Comparison of ENCODE assay signal across 18 mouse cellular contexts in genomic region chr4:98358034-98358809, GRCm38 (mm10).
"Had no signal": no experiment of that assay in that cellular context is flagged by ENCODE, and none has a peak within 500 bp of the region (broad histone marks: within the 10 kb centered on the region; RNA-seq: fewer than 3 reads in every experiment).

No protein-coding gene starts in this region.

- H3K9ac ChIP-seq: lung, embryonic 14.5 days; midbrain, embryonic 13.5 days; midbrain, embryonic 15.5 days; neural tube, embryonic 13.5 days; neural tube, embryonic 15.5 days had no signal

- H3K27me3 ChIP-seq: midbrain, embryonic 13.5 days; midbrain, embryonic 15.5 days; neural tube, embryonic 13.5 days; neural tube, embryonic 15.5 days had no signal

- H3K27ac ChIP-seq: midbrain, embryonic 10.5 days; midbrain, embryonic 13.5 days; midbrain, embryonic 15.5 days; neural tube, embryonic 13.5 days; neural tube, embryonic 15.5 days had no signal

- H3K9me3 ChIP-seq: midbrain, embryonic 10.5 days; midbrain, embryonic 13.5 days; midbrain, embryonic 15.5 days; neural tube, embryonic 13.5 days; neural tube, embryonic 15.5 days had no signal

- DNase-seq: lung, adult 18-20 months; lung, embryonic 14.5 days; lung, postnatal 10 days; lung, postnatal 4 days; retina, postnatal 1 day; right cerebral cortex, adult 18-20 months; right cerebral cortex, postnatal 25 days; right cerebral cortex, postnatal 4 days; spleen, adult 18-20 months; thymus, adult 18-20 months; thymus, postnatal 14 days; thymus, postnatal 36 days had no signal

- H3K4me3 ChIP-seq: midbrain, embryonic 10.5 days; midbrain, embryonic 13.5 days; midbrain, embryonic 15.5 days; myocyte; neural tube, embryonic 13.5 days; neural tube, embryonic 15.5 days had no signal

- H3K4me1 ChIP-seq: midbrain, embryonic 10.5 days; midbrain, embryonic 13.5 days; midbrain, embryonic 15.5 days; neural tube, embryonic 13.5 days; neural tube, embryonic 15.5 days had no signal

- ATAC-seq: midbrain, embryonic 13.5 days; midbrain, embryonic 15.5 days had no signal

- H3K4me2 ChIP-seq: lung, embryonic 14.5 days; midbrain, embryonic 13.5 days; midbrain, embryonic 15.5 days; neural tube, embryonic 13.5 days; neural tube, embryonic 15.5 days had no signal
